Mouse (Mus musculus): ENCODE results near the gene Gm17364. TPM values are rescaled to one million over a fixed set of nuclear protein-coding genes. Genes with fewer than 3 reads are reported as not detected.
"Not testable (repeated sequence)": the region's sequence is repeated elsewhere in the genome, so short reads cannot be mapped to it uniquely, and the experiment has no call there.

Gm17364 gene
- not detected for total RNA-seq (2021)
- long read RNA-seq, experiment 1, partial matches to known transcripts, result 0 of 4 reads
- long read RNA-seq, experiment 1, other reads (novel, unspliced or antisense), result 4 of 4 reads
- long read RNA-seq, experiment 2, partial matches to known transcripts, result 0 of 9 reads
- long read RNA-seq, experiment 2, other reads (novel, unspliced or antisense), result 9 of 9 reads

DNA sequence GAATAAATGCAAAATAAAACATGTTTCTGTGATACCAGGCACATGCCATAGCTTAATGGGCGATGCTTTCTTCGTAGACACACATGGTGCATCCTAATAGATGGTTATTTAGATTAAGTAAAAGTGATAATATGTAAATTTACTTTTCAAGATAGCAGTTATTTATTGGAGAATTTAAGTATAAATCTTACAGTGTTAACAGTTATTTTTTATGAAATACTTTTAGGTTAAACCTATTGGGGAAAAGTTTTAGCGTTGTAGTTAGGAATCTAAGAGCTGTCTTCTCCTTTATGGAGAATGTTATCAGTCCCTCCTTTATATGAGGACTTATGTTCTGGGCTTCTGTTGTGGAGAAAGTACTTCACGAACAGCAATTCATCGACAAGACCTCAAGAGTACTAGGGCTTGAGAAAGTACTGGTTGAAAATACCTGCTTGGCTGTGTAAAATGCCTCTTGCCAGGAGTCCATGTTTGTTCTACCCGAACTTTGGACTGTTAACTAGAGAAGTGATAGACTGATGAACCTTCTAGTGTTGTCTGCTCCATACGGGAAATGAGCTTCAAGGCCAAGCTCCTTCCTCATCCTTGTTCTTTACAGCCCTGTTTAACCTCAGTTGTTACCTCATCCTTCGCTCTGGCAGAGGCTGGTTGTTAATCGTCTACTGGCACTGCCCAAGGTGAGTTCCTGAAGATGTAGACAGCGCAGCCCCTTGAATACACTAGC, at the start of gene Gm17364:
Gene Gm17364, minus strand, starts transcription at position 51 of the 724 bp plus-strand sequence.
- DNase-seq (ENCODE audit: low spot score in 2 of 2), result no peak

DNA sequence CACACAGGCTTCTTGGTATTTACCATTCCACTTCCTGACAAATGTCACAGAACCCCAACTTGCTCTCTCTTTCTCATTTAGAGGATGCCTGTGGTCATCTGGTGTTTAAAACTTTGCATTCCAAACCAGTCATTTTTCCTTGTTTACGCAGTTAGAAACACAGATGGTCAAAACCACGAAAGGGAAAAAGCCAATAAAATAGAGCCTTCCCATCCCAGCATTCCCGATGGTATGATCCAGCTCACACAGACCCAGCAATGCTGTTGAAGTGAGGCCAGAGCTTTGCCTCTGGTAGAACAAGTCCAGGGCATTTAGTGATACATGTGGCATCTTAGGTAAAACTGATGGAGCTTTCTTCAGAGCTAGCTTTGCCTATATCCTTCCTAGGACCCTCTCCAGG, 47.7 kb upstream of the Gm17364 start:
- DNase-seq (ENCODE audit: low spot score in 2 of 2), result no peak

DNA sequence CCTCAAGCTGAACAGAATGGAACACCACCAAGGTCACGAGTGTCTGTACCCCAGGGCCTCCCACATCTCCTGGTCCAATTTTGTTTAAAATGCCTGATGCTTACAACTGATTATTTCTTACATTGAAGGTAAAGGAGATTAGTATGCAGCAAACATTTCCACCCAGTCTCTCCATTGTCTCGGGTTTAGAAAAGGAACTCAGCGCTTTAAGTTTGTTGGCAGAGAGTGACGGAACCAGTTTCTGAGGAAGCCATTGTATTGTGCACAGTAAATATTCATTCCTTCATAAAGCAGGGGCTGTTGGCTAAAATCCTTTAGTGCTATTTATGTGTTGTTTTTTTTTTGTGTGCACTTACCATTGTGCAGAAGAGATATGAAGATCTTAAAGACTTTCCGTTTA, 47.0 kb upstream of the Gm17364 start:
- no peak for DNase-seq (ENCODE audit: low spot score in 2 of 2)

DNA sequence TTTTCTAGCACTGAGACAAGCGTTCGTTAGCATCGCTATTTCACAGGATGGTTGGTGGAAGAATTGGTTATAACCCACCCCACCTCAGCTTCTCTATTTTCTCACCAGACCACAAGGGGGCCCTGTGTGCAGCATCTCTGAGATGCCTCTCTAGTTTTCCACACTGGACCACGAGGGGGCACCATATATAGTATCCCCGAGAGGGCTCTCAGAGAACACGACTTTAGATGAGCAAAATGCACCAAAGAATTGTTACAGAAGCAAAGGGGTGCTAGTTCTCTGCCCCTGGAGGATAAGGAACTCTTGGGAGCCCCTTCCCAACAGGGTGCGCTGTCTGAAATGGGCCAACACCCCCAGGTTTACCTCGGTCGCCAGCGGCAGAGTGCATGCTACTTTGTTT, 28.9 kb upstream of the Gm17364 start:
- peak; percentile 73 to 85 for DNase-seq (ENCODE audit: low spot score in 2 of 2)

DNA sequence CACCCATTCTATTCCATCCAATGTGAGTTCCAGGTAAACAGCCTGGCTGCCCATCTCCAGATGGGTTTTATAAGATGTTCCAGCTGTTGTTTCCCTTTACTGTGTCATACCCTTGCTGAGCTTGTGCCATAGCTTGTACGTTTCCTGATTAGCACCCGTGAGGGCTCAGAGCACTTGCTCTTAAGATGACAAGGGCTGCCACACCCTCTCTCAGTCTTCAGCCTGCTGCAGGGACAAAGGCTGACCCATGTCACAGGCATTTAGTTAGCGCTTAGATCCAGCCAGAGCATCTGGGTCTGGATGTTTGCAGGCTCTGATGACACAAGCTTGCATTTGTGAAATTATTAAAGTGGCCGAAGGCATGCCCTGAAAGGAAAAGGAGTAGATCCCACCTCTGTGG, 26.3 kb upstream of the Gm17364 start:
- DNase-seq (ENCODE audit: low spot score in 2 of 2), result no peak

DNA sequence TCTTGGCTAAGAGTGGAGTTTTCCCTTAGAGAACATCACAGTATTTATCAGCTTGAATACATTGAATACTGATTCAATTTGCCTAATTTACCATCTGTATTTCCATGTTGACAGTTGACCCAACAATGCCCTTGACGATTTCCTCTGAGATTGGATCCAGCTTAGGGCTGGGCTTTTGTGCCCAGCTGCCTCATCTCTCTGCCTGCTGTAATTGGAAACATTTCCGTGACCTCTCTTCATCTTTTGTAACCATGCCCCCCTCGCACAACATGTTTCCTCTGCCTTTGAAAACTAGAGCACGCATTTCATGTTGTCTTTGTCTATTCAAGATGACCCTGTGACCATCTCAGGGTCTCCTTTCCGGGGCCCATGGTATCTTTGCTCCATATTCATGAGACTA, 25.2 kb upstream of the Gm17364 start:
- no peak for DNase-seq (ENCODE audit: low spot score in 2 of 2)

DNA sequence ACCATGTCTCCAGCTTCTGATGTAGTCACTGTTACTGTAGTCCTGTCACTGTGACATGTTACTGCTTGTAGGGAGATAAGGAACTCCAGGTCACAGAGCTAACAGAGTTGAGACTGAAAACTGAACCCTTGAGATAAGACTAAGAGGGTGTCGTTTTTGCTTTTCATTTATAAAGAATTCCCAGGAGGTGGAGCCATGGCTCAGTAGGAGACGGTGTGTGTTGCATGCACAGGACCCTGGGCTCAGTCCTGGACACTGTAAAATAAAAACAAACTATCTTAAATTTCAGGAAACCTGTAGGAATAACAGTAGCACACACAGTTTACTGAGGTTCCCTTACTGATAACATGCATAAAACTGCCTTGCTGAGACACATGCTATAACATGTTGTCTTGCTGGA, 24.8 kb upstream of the Gm17364 start:
- no peak for DNase-seq (ENCODE audit: low spot score in 2 of 2)

DNA sequence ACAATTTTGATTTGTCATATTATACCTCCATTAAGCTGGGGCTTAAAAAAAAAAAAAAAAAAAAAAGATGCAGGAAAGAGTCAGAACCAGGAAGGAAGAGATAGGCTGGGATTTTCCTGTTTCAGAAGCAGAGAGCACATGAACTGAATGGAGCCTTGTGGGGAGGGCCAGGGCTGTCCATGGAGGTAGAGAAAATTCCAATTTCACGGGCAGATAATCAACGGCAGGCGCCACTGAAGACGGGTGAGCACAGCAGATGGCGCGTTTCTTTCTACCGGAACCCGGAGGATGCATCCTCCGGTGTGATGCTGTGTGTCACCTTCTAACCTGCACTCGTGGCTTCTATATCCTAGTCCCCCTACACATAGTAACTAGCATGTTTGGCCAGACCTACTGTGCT, 22.6 kb upstream of the Gm17364 start:
- DNase-seq (ENCODE audit: low spot score in 2 of 2), result no peak

DNA sequence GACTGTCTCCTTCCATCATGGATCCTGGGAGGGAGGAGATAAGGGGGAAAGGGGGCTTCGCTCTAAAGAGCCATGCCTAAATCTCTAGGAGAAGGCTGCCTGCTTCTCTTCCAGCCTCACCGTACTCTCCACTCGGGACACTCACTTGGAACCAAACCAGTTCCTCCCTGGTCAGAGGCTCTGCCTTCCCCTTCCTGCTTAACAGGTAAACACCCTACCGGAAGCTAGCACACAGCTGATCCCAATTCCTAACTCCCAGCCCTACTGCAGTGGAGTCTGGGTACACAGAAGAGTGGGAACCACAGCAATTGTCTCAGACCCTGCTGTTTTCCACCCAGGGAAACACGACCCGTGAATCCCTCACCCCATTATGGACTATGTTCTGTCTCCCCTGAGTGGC, 22.1 kb upstream of the Gm17364 start:
- no peak for DNase-seq (ENCODE audit: low spot score in 2 of 2)

DNA sequence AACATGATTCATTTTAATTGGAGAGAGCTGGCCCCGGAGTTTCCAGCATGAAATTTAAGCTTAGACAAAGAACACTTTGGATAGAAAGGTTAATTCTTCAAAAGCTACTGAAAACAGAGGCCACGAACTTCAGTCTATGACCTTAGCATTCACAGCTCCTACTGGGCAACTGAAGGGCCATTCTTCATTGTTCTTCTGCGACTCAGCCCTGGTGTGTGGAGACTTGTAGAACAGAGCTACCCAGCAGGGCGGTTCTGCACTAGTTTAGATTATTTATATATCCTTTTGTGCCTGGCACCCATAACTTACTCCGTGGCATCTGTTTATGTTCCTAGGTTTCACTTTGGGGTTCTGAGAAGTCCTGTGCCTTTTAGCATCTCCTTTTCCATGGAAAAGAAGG, 19.8 kb upstream of the Gm17364 start:
- no peak for DNase-seq (ENCODE audit: low spot score in 2 of 2)

DNA sequence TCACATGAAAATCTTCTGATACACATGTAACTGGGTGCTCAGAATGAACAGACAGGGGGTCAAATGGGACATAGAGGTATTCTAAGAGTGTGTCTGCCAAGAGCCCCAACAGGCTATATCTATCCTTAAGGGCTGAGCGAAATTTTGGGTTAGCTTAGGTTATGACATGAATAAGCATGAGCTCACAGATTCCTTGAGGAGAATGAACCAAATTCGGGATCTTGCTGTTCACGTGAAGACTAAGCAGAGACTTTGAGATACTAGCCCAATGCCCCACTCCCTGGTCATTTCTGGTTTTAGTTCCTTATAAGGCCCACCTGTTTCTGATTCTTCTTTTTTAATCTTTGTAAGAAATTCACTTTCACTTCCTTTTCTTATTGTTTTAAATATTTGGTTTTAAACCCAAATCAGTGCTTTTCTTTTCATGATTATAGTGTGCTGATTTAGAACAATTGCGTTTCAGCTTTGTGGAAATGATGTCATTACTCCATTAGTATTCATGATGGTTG, 17.7 kb upstream of the Gm17364 start:
- DNase-seq (ENCODE audit: low spot score in 2 of 2), result no peak

DNA sequence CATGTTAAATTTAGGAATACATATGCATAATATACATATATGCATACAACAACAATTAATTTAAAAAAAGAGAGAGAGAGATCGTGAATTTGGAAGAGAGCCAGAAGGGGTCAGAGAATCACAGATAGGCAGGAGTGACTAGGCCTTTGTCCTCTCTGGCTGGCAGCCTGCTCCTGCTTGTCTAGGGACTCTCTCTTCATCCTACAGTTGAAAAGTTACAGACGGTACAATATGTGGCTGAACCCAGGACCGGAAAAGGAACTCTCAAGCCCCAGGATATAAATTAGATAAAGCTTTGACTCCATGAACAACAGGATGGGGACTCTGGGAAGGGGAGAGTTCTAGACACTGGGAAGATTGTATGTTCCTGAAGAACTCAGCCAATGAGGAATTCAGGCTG, 12.5 kb upstream of the Gm17364 start:
- DNase-seq (ENCODE audit: low spot score in 2 of 2), result no peak

DNA sequence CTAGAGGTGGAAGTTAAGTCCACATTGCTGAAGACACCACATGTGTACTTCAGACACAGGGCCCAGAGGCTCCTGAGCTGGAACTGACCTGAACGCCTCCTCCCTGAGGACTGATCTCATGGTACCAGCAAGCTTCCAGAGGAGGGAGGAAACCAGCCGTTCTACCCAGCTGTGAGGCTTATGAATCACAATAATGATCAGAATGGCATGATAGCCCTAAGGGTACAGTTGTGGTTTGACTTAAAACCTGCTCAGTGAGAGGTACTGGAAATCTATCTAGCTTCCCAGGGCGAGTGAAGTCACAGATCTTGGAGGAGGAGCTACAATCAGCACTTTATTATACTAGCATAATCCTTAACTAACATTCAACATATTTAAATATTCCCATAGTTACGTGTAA, 11.7 kb upstream of the Gm17364 start:
- no peak for DNase-seq (ENCODE audit: low spot score in 2 of 2)

DNA sequence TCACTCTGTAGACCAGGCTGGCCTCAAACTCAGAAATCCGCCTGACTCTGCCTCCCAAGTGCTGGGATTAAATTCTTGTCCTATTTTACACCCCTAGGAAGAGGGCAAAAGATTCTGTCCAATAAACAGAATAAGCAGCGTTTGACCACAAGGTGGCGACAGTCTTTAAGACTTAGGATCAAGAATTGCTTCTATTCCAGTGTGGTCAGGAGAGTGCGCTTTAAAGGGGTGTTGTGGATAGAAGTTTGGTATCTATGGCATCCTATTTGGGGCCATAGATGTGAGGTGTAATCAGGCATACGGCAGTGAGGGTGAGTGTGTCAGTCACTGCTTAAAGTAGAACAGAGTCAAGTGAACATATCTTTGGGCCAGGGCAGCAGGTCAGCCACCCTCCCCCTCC, 9.5 kb upstream of the Gm17364 start:
- peak; percentile 63 to 84 for DNase-seq (ENCODE audit: low spot score in 2 of 2)

DNA sequence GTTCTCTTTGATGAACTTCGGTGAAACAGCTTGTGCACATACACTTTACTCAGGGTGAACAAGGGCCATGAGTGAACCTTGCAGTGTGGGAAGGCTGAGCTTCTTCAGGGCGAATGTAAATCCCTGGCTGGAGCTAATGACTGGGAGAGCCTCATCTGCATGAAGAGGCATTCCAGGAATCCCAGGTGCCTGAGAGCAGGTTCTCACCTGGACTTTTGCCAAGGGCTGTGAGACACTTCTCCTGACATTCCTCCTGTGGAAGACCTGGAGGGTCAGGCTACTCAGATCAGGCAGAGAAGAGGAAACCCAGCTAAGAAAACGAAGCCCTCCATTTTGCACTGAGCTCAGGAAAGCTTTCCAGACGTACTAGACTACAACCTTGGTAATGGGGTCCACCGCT, 6.9 kb upstream of the Gm17364 start:
- no peak for DNase-seq (ENCODE audit: low spot score in 2 of 2)

DNA sequence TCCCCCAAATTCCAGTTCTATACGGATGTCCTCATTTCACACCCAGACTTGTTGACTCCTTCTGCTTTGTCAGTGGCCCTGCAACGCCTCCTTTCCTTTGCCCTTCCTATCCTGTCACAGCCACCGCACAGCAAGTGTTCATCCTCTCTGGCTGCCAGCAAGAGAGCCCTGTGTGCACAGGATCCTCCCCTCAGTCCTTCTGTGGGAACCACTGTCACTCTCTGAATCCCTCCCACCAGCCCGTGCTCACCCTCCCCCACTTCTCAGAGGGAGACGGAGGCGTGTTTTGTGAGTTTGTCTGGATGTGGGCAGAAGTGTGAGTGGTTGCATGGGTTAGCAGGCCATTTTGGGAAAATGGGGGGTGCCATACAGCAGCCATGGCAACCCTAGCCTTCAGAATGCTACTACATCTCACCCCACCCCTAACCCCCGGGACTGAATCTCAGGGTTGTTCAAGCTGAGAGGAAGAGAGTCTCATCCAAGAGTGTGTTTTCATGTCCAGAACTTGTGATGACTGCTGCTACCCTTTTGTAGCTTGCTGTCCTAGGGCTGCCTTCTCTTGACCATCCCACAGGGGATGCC, 5.9 kb downstream of the Gm17364 start:
- peak; percentile 43 to 71 for DNase-seq (ENCODE audit: low spot score in 2 of 2)

DNA sequence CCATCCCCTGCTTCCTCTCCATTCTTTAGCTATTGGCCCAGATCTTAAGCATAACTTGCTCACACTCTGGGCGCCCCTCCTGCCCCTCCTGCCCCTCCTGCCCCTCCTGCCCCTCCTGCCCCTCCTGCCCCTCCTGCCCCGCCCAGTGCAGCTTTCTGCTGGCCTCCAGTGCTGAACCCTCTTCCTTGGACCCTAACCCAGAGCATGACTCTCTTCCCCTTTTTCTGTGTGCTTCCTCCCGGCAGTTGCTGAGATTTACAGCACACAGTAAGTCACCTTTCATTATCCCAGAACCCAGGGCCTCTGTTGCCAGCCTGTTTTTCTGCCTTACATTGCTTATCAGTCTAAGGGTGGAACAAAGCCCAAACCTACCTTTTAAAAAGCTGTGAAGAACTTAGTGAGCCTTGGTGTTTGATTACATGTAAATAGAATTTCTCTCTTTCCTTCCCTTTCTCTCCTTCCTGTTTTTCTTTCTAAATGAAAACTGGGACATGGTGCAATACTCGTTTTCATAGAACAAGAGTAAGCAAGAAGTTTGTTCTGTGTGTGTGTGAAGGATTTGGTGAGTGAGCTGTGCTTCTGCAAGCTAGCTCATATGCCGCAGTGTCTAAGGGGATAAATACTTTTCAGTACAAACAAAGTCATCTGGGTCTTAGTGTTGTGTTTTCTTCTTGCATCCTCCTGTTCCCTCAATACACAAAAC, 10.3 kb downstream of the Gm17364 start:
- no peak for DNase-seq (ENCODE audit: low spot score in 2 of 2)

DNA sequence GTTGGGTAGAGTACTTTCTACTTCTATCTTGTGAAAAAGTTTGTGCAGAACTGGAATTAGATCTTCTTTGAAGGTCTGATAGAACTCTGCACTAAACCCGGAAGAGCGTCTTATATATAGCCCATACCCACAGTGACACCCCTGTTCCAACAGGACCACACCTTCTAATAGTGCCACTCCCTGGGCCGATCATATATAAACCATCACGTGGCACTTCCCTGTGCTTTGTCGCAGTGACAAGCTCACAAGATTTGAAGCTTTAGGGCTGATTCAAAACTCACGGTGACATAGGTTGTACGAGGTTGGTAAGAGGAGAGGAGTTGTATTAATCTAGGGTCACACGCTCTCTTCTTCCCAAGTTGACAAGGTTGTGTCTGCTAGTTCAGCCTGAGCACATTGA, 12.2 kb downstream of the Gm17364 start:
- DNase-seq (ENCODE audit: low spot score in 2 of 2), result not testable (repeated sequence)

DNA sequence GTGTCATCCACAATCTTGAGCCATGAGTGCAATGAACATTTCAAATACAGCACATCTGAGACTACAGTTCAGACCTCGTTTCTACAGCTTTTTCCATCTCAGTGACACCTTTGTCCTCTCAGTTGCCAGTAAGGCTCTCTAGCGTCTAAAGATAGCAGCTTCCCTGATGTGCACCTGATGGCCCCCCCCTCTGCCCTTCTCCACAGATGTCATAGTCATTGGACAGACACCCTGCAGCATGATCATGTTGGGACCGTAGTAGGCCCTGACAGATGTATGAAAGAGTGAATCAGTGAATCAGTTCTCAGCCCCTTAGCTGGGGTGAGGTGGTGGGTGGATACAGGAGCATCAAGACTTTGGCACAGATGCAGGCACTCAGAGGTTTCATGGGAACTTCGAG, 15.9 kb downstream of the Gm17364 start:
- no peak for DNase-seq (ENCODE audit: low spot score in 2 of 2)

DNA sequence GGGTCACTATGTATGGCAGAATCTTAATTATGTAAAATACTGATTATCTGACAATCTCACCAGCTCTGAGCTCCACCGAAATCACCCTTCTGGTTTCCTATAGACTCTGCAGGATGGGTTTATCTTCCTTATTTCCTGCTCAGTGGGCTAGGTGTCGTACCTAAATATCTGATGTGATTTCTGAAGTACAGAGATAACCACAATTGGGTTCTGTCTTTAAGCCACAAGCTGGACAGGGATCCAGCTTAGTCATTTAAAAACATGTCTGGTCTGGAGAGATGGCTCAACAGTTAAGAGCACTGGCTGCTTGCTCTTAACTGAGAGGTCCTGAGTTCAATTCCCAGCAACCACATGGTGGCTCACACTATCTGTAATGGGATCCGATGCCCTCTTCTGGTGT, 16.8 kb downstream of the Gm17364 start:
- no peak for DNase-seq (ENCODE audit: low spot score in 2 of 2)

DNA sequence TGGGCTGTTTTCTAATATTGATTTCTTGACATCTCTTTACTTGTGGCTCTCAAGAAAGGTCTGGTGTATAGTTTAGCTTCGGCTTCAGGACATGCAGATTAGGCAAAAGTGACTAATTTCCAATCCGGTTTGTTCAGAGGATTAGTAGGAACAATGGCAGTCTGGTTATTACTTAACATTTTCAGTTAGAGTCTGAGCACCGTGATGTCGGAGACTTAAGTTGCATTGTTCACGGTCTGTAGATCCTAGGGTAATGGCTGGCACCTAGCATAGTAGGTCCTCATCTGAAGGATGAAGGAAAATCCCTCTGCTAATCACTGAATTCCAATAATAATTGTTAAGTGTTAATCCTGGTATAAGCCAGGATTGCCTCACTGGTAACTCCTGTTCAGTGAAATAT, 17.7 kb downstream of the Gm17364 start:
- DNase-seq (ENCODE audit: low spot score in 2 of 2), result no peak

DNA sequence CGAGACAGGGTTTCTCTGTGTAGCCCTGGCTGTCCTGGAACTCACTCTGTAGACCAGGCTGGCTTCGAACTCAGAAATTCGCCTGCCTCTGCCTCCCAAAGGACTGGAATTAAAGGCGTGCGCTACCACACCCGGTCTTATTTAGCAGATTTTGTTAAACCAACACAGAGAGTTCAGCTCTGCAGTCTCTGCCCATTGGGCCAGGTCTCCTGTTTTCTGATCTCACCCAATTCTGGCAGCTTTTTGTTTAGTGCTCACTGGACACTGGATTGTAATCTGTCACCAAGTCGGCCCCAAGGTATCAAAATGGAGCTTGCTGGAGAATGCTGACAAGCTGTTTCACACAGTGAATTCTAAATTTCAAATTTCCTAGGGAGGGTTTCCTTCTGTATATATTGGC, 21.0 kb downstream of the Gm17364 start:
- no peak for DNase-seq (ENCODE audit: low spot score in 2 of 2)
